Mouse (Mus musculus) heart, postnatal 0 days (tissue): ENCODE results near the gene Arhgap15.

Experiments
- CTCF ChIP-seq: IDR thresholded peaks from 2 replicates; pipeline ENCODE4 v1.5.1; 2016; ENCODE audit warnings: antibody characterized with exemption, control low read depth, low read depth
- EP300 ChIP-seq: IDR thresholded peaks from 2 replicates; pipeline ENCODE4 v1.6.1; 2016; ENCODE audit warnings: antibody characterized with exemption, low read depth

GRCm38 (mm10) chr2:44045231-44045630 lies 296.6 kb downstream of the Arhgap15 start:
- no peak for TF ChIP-seq CTCF
- TF ChIP-seq EP300: no peak
